Mouse (Mus musculus): ENCODE results near the gene Ube2l6.

The Ube2l6 gene

DNA sequence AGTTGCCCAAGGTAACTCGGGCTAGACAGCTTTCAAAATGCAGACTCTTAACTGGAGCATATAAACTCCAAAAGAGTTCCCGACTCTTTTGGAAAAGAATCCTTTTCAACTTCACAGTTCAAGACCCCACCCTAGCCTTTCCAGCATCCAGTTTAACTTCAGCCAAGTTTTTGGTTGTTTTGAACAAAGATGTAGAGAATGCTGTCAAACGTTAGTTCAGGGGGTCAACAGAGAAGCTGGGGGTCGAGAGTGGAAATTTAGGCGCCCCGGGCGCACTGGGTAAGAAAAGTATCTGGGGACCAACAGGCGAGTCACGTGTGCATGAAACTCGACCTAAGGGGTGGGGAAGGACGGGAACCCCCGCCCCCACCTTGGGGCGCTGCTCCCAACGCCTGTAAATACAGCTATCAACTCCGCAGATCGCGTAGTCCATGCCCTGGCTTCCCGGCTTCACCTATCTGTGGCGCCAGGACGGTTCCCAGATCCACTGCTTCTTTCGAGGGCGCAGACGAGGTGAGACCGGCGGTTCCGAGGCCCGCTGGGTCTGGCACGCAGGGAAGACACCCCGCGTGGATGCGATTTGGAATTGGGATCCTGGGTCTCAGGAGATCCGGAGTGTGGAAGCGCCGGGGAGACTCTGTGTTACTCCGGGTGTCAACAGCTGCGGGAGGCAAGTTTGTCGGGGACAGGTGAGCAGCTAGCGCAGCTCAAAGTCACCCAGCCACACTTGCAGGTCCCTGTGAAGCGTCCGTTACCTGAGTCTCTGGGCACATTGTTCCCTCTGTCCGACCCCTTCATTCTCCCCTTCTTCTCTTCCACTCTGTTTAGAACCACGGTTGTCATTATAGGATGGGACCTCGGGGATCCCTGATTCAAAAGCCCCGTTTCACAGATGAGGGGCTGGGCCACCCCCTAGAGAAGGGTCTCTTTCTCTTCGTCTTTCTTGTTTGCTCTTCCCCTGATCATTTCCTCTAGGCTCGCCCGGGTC lies 40.7 kb downstream of the Ube2l6 start:
- no peak for DNase-seq

DNA sequence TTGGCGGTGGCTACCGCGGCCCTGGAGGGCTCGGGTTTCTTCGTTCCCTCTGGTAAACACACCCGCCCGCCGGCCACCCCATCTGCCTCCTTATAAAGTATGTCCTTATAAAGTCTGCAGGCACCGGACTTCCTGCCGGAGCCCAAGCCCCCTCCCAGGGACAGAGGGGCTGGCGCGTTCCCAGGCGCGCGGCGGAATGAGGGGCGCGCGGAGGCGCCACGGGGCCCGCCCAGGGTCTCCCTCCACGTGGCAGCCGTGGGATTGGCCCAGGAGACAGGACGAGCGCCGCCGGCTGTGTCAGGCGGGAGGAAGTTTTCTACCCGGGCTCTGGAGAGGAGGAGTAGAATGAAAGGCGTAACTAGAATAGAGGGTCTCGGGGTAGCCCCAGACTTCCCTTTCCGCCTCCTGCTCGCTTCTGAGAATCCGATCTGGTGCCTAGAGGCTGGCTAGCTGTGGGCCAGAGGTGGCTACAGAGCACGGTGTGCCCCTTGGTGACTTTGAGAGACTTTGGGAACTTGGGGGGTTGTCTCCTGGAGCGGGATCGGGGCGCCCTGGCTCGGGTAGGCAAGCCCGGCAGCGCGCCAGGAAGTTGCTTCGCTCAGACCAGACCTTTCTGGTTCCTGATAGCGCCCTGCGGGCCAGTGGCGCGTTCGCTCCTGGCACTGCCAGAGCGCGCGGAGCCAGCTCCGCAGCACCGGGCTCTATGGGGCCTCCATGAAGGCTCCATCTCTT lies 41.6 kb downstream of the Ube2l6 start:
- peak in 1 of 2 experiments; percentile 26 for DNase-seq

DNA sequence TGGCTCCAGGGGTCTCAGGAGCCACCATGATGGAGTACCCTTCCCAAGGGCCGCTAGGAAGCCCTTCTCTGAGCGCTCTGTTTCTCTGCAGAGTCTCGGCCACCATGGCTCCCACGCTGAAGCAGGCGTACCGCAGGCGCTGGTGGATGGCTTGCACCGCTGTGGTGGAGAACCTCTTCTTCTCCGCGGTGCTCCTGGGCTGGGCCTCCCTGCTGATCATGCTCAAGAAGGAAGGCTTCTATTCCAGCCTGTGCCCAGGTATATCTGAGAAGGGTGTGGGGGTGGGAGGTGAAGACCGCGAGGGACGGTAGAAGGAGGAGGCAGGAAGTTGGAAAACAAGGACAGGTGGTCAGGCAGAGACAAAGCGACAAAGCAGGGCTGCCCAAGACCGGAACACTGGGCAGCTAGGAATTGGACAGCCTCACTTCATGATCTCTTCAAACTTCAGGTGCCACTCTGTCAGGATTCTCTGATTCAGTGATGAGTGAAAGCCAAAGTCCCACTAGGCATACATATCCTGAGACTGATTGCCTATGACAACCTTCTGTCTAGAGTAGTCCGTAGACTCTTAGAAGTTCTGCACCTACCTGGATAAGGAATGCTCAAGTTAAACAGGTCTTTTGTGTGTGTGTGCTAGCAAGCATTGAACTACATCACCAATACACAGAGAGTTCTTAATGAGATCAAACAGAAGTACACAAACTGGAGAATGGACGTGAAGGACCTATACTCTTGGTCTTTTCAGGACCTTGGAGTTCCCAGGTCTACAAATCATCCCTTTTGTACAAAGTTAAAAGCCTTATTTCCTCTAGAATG lies 42.3 kb downstream of the Ube2l6 start:
- DNase-seq = no peak

DNA sequence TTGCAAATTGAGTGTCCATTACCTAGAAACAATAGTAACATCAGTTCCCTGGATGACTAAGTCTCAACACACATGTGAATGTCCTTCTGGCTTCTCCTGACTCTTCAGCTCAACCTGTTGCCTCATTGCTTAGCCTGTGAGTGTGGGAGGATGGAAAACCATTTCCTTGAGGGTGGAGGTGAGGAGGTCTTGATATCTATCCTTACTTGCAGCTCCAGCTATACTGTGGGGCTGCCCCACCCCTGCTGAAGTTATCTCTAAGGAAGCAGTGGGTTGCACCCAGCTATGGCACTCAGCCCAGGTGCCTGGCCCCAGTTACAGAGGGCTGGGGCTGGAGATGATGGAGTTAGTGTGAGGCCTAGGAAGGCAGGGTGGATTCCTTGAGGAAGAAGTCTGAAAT lies 43.3 kb downstream of the Ube2l6 start:
- no peak for DNase-seq

DNA sequence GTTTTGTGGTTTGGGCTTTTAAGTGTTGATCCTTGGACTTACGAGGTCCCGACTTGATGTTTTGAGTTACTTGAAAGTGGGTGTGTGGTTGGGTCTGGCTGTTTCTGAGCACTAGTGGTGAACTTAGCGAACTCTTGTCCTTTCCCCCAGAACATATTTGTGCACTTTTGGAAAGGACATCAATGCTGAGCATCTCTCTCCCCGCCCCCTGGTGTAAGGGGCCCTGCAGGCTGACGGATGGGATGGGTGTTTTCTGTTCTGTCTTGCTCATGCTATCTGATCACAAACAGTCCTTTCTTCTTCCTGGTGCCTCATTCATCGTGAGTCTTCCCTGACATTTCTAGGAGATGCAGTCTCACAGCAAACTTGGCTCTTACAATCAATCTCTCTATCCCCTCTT lies 45.0 kb downstream of the Ube2l6 start:
- no peak for DNase-seq

DNA sequence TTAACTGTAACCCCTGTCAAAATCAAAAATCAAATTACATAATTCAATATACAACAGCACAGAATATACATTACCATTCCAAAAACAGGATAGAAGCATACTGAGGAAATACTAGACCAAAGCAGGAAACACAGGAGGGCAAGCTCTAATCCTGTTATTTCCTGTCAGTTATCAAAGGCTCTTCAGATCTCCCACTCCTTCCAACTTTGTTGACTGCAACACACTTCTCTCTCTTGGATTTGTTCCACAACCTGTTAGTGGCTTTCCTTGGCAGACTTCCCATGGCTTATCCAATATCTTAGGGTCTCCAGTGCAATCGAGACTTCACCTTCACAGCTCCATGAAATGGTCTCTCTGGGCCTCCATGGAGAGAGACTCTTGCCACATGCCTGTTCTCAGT lies 46.6 kb downstream of the Ube2l6 start:
- DNase-seq = no peak

DNA sequence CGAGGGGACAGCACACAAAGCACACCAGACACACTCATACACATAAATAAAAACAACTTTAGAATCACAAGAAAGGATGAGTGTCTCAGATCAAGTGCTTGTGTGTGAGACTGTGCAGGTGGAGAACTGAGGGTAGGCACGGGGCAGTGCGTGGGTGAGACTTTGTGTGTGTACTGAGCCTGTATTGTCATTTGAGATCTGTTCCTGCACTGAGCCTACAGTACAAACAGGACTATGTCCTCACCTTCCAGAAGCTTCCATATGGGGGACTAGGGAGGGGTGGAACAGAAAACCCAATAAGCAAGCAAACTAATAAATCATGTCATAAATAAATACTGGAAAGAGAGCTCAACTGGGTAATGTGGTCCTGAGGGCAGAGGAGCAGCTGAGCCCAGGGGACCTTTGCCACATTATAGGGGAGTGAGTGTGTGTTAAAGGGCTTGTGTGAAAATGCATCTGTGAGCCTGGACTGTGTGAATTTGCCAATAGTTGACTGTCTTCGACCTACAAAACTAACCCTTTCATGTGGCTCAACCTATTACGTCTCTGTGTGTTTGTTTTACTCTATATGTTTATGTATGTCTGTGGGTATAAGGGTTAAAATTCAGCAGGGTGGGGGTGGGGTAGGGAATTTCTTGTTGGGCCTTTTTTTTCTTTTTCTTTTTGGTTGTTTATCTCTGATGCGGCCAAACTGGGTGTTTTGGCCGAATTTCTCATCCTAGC lies 51.9 kb downstream of the Ube2l6 start:
- DNase-seq = no peak

DNA sequence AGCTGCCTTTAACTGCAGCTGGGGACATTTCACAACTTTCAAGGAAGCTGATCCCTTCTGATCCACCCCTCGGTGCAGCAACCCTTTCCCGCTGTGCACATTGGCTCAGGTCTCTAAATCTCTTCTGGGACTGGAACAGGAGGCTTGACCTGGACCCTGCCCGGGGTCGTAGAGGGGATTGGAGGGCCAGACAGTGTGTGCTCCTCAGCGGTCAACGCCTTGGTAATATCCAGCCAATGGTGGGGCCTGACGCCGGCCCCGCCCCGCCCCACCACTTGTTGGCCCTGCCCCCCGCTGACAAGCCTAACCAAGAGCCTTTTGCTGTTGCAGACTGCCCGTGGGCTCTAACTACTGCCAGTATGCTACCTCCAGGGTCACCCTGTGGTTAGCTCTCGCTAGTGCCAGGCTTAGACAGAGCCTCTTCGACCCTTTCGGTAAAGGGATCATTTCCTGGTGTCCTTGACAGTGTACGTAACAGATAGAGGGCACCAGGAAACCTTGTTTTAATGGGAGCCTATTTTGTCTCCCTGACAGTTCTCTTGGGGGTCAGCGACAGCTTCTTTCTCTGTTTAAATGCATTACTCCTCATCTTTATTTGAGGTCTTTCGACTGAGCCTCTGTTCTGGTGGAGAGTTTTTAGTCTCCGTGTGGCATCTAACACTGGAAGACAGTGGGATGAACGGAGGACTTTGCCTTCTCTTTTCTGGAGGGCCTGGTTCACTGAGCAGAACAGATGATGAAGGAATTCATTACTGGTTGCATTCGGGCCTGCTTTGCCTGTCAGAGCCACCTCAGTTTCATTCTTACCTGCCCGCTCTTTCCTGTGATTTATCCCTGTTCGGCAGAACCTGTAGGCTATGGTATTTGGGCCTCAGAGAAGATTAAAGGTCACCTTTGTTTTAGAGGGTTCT lies 52.8 kb downstream of the Ube2l6 start:
- DNase-seq = no peak

DNA sequence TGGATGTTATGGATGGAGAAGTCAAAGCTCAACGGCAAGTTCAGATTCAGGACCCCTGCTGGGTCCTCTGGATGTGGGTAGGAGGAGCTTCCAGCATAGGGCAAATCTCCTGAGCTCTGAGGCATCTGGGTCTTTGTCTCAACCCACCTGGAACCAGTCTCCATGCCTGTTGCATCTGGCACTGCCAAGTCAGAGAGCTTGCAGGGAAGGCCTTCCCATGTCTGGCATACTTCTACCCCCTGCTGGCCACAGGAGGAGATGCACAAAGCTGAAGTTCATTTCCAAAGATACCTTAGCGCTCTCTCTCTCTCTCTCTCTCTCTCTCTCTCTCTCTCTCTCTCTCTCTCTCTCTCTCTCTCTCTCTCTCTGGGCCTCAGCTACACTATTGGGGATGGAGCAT lies 57.1 kb downstream of the Ube2l6 start:
- peak in 1 of 2 experiments; percentile 44 for DNase-seq

DNA sequence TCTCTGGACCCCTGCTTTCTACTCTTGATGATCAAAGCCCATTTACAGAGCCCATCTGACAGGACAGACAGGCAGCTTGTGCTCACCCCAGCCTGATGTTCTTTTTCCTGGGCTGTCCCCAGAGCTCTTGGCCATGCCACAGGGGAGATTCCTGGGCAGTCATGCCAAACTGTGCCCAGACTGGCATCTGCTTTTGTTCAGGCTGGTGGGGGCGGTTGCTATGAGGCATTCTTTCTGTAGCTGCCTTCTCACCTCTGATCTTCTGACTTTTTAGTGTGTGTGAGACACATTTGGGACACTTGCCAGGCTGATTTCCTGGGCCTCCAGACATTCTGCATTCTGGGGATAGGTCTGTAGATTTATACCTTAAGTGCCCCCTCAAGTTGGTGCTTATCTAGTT lies 59.9 kb downstream of the Ube2l6 start:
- DNase-seq = no peak

All from cerebellum, postnatal 25 days (tissue).